Comparison of ENCODE assay signal across 7 mouse cellular contexts in genomic region chr3:157946843-157947358, GRCm38 (mm10). TPM values are rescaled to one million over a fixed set of nuclear protein-coding genes. Genes with fewer than 3 reads are reported as not detected.
DNase-seq lines count a peak whose midpoint lies in the region; ATAC-seq lines count a peak whose summit lies in the region.

Gene Ankrd13c, plus strand, starts transcription at chr3:157947239.

- H3K27ac ChIP-seq in intestine, embryonic 16.5 days (ENCODE audit: low read length) = peak within 1 kb of the TSS; percentile 98
- H3K27ac ChIP-seq in midbrain, embryonic 11.5 days (ENCODE audit: low read depth, low read length) = peak within 1 kb of the TSS; percentile 95

- under 1% methylated on average over 41 of the region's 45 CpGs for WGBS in intestine, embryonic 16.5 days
- WGBS in midbrain, embryonic 11.5 days = under 1% methylated on average over 45 of the region's 45 CpGs

- peak within 1 kb of the TSS; percentile 96 for H3K9ac ChIP-seq in intestine, embryonic 16.5 days (ENCODE audit: low read depth, low read length)
- peak within 1 kb of the TSS; percentile 95 for H3K9ac ChIP-seq in midbrain, embryonic 11.5 days (ENCODE audit: low read length)

- no peaks in the 10 kb centered on the region for H3K9me3 ChIP-seq in intestine, embryonic 16.5 days (ENCODE audit: control insufficient read depth, low read length)
- no peaks in the 10 kb centered on the region for H3K9me3 ChIP-seq in midbrain, embryonic 11.5 days (ENCODE audit: control insufficient read depth, low read length)

- DNase-seq in adrenal gland, adult 8-10 months = peak; percentile 88
- peak; percentile 90 for DNase-seq in embryo, embryonic 9.5 days (ENCODE audit: extremely low spot score)
- DNase-seq in gastrocnemius, postnatal 4 days (ENCODE audit: low spot score in 2 of 2) = peak; percentile 84 to 94
- peak; percentile 94 to 95 for DNase-seq in left cerebral cortex, postnatal 36 days (ENCODE audit: low spot score in 2 of 2)
- peak; percentile 99 for DNase-seq in midbrain, embryonic 11.5 days (ENCODE audit: low spot score, missing footprints)
- peak; percentile 93 for DNase-seq in skeletal muscle tissue, adult 2 months (ENCODE audit: low read depth, low spot score)

- H3K36me3 ChIP-seq in intestine, embryonic 16.5 days (ENCODE audit: control insufficient read depth, insufficient read depth, low read length) = no peaks in the 10 kb centered on the region
- no peaks in the 10 kb centered on the region for H3K36me3 ChIP-seq in midbrain, embryonic 11.5 days (ENCODE audit: control insufficient read depth, insufficient read depth, low read length)

- peak within 1 kb of the TSS; percentile 65 for H3K4me2 ChIP-seq in intestine, embryonic 16.5 days (ENCODE audit: low read depth, low read length)
- peak within 1 kb of the TSS; percentile 78 for H3K4me2 ChIP-seq in midbrain, embryonic 11.5 days

- ATAC-seq in intestine, embryonic 16.5 days = peak; percentile 98
- peak; percentile 98 for ATAC-seq in midbrain, embryonic 11.5 days (ENCODE audit: low FRiP score)

- peak within 1 kb of the TSS; percentile 99 for H3K4me3 ChIP-seq in intestine, embryonic 16.5 days (ENCODE audit: low read length)
- peak within 1 kb of the TSS; percentile 96 for H3K4me3 ChIP-seq in midbrain, embryonic 11.5 days (ENCODE audit: low read depth, low read length)

- H3K27me3 ChIP-seq in intestine, embryonic 16.5 days (replicated peaks; ENCODE audit: control insufficient read depth, insufficient read depth, low read length) = no peaks in the 10 kb centered on the region
- no peaks in the 10 kb centered on the region for H3K27me3 ChIP-seq in midbrain, embryonic 11.5 days (ENCODE audit: control insufficient read depth, insufficient read depth, low read length)

- intact Hi-C loops in left cerebral cortex, postnatal 36 days (cut with DNase I) = loop anchor here (2.0 kb wide), 1 partner anchor 90 kb away; the partner anchor contains the start of genes Lrrc40 and Srsf11

- H3K4me1 ChIP-seq in intestine, embryonic 16.5 days (ENCODE audit: control insufficient read depth, insufficient read depth, low read length) = peaks cover 6% of the 10 kb centered on the region; the same call in 1 of the 2 replicates
- peaks cover 9% of the 10 kb centered on the region; the same call in 1 of the 2 replicates for H3K4me1 ChIP-seq in midbrain, embryonic 11.5 days (ENCODE audit: control insufficient read depth, insufficient read depth, low read length)

RNA-seq across cellular contexts. Expression of gene Ankrd13c, which starts in this region (rescaled TPM):
- total RNA-seq in adrenal gland, adult 8-10 months (2022) = 10 to 100 TPM; 67.8 to 89.5 (median 86.9) TPM
- total RNA-seq in gastrocnemius, postnatal 4 days (2021) = 10 to 100 TPM; 28.9 to 32.7 TPM
- polyA plus RNA-seq in intestine, embryonic 16.5 days (2015; fragmentation: Nextera tagmentation; extraction: Ambion mirVana) = 15.8 and 18.3 TPM in 2 replicates
- total RNA-seq in left cerebral cortex, postnatal 36 days (2021) = 100 to 1,000 TPM; 101 to 104 TPM
- 22.3 and 24.0 TPM in 2 replicates for polyA plus RNA-seq in midbrain, embryonic 11.5 days (2014; fragmentation: Nextera tagmentation; extraction: Ambion mirVana)

Comparison
In these comparisons a context has a peak if more than half of its experiments do, and no peak if none do; other contexts are left out.
1. Peak in every context shown above with its lines: DNase-seq, ATAC-seq, H3K4me3 ChIP-seq and H3K27ac ChIP-seq.